Mouse (Mus musculus) lung, postnatal 36 days (tissue): ENCODE results near the gene Vat1l.

Experiments
- DNase-seq: peaks from one replicate; pipeline ENCODE4 v3.0.0; 2022; ENCODE audit warnings: mixed read lengths

The Vat1l gene

DNA sequence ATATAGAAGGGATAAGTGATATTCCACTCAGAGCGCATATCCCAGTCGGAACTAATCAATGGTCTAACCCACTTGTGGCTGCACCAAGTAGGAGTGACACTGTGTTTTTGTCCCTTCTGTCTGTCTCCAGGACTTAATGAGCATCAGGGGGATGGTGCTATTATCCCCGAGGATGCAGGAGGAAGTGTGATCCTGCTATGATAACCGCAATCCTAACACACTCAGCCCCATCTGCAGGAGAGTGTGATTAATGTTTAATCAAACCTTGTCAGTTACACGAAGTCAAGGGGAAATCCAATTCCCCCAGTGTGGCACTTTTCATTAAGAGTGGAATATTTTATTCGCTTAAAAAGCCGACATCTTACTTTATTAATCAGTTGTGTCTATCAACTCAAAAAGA lies 196.3 kb downstream of the Vat1l start:
- no peak for DNase-seq

DNA sequence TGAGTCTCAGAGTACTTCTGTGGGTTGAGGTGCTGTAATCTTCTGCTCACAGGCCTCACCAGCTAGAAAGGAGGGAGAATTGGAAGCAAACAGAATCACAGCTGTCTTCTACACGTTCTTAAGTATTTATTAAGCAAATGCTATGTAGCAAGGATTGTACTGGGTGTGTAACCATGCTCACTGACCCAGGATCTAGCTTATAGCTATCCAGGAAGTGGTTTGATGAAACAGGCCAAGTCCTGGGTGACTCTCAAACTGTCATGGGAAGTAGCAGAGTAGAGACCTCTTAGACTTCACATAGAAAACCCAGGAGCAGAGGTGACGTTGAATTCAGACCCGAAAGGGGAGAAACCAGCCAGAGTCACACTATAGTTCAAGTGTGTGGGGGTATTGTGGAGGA lies 206.0 kb downstream of the Vat1l start:
- DNase-seq: no peak

DNA sequence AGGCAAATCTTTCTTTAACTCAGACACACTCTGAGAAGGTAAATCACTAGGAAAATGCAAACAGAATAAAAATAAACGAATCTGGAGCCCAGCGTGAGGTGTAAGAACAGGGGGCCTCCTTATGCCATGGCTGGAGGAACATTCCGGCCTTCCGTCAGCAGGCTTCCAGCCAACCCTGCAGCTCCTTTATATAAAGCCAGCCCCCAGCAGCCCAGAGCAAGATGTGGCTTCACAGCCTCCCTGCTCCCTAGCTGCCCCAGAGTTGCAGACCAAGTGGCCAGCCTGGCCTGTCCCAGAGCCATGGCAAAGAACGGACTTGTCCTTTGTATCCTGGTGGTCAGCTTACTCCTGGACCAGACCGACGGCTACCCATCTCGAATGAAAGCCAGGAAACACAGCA lies 212.4 kb downstream of the Vat1l start, which contains the start of gene Clec3a:
Clec3a (plus strand) TSS at position 301 of the 400 bp plus-strand sequence.
- DNase-seq: no peak

DNA sequence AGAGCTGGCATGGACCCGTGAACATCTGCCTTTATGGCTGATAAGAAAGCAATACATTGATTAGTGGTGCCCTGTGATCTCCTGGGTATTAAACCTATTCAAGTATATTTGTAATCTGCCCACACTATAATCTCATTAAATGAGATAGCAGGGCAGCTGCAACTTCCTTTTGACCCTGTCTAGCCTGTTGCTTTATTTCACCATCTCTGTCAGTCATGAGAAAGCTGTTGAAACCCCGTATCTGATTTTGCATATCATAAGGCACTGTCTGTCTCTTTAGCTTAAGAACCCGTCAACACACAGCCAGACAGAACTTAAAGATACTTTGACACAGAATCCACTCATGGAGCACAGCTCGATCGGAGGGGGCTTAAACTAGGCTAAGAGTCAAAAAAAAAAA lies 213.1 kb downstream of the Vat1l start:
- no peak for DNase-seq

DNA sequence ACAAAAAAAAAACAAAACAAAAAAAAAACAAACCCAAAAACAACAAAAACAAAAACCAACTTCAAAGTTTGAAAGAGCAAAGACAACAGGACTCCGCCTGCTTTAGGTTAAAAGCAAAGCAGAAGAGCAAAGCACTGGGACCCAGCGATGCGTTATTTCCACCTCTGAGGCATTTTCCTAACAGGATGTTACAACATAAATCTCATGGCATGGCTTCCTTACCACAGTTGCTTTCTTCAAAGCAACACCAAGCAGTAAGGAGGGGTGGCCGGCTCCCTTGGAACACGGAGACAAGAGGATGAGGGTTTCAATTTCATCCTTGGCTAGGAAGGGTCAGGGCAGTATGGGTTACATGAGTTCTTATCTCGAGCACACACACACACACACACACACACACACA lies 213.5 kb downstream of the Vat1l start:
- no peak for DNase-seq

DNA sequence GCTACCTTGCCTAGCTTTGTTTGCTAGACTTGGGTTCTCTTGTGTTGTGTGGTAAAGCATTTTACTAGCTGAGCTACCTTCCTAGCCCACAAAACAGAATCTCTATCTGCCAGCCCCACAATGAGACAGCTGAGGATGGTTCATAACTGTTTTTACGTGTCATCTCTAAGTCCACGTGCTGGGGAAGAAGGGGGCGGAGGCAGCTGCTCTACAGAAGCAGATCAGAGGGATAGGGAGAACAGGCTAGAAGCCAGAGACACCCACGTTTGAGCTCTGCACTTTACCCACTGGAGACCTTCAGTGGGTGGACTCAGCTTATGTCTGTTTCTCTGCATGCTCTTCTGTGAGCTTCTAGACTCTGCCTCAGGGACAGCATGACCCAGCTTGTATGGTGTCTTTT lies 216.1 kb downstream of the Vat1l start:
- DNase-seq: no peak
